Mouse (Mus musculus) intestine, postnatal 0 days (tissue): ENCODE measurements around the gene Scd3. TPM values are rescaled to one million over a fixed set of nuclear protein-coding genes. Genes with fewer than 3 reads are reported as not detected.

Source experiments
- ATAC-seq: fragments of 200-750 bp; cut with Nextera tagmentation; 2 replicates; pipeline ENCODE4 v1.8.0; 2017; ENCODE audit warnings: mild to moderate bottlenecking, moderate TSS enrichment, moderate library complexity
- H3K27ac ChIP-seq: fragments of 300-500 bp; sonication (generic); 2 replicates; pipeline ENCODE4 v1.5.1; 2014; ENCODE audit warnings: mild to moderate bottlenecking, low read depth, low read length, moderate library complexity
- H3K27me3 ChIP-seq: fragments of 300-500 bp; sonication (generic); replicated peaks from 2 replicates; pipeline ENCODE4 v1.6.1; 2014; ENCODE audit warnings: low read length, mixed read lengths; ENCODE audit not compliant: control insufficient read depth, insufficient read depth
- H3K36me3 ChIP-seq: fragments of 300-500 bp; sonication (generic); 2 replicates; pipeline ENCODE4 v1.6.1; 2014; ENCODE audit warnings: mild to moderate bottlenecking, moderate library complexity; ENCODE audit not compliant: control insufficient read depth, insufficient read depth
- H3K4me1 ChIP-seq: fragments of 300-500 bp; sonication (generic); replicated peaks from 2 replicates; pipeline ENCODE4 v1.6.1; 2014; ENCODE audit warnings: antibody characterized with exemption, low read length, mixed read lengths; ENCODE audit not compliant: control insufficient read depth, insufficient read depth
- H3K4me2 ChIP-seq: fragments of 300-500 bp; sonication (generic); replicated peaks from 2 replicates; pipeline ENCODE4 v1.6.1; 2014; ENCODE audit warnings: low read depth, mild to moderate bottlenecking, moderate library complexity
- H3K4me3 ChIP-seq: fragments of 300-500 bp; sonication (generic); 2 replicates; pipeline ENCODE4 v1.5.1; 2014; ENCODE audit warnings: low read depth, low read length
- H3K9ac ChIP-seq: fragments of 300-500 bp; sonication (generic); 2 replicates; pipeline ENCODE4 v1.6.1; 2014; ENCODE audit warnings: mild to moderate bottlenecking, low read depth, low read length
- H3K9me3 ChIP-seq: fragments of 300-500 bp; sonication (generic); 2 replicates; pipeline ENCODE4 v1.6.1; 2016; ENCODE audit warnings: mixed run types; ENCODE audit not compliant: control insufficient read depth
- CTCF ChIP-seq: sonication (generic); IDR thresholded peaks from 2 replicates; pipeline ENCODE4 v1.5.1; 2016; ENCODE audit warnings: low read depth, mild to moderate bottlenecking, control low read depth, antibody characterized with exemption, moderate library complexity
- WGBS: fragments of 180-500 bp; shearing (Covaris S2); extraction: QIAGEN DNeasy Blood & Tissue Kit; methylation state at CpG from one replicate; pipeline ENCODE4 v1.1.7; 2014; 5-methylcytosine and 5-hydroxymethylcytosine counted together
- polyA plus RNA-seq: library from polyadenylated mRNA; unstranded; fragments of >200 nt; fragmentation: Nextera tagmentation; extraction: Ambion mirVana; gene quantifications from 2 replicates; pipeline ENCODE4 v1.2.1, GENCODE M21; 2015

The Scd3 gene
- polyA plus RNA-seq, 1 experiment from 2014 or later, result not detected

- Histone ChIP-seq H3K27me3 (no peaks in the 10 kb centered on the region), H3K4me2 (no peak overlapping the region), H3K4me1 (no peaks in the 10 kb centered on the region), H3K9ac (no peak overlapping the region), H3K4me3 (no peak overlapping the region), H3K36me3 (no peaks in the 10 kb centered on the region), H3K9me3 (no peaks in the 10 kb centered on the region), H3K27ac (no peak overlapping the region)
- ATAC-seq, result no peak
- 87% methylated on average over 10 of the region's 10 CpGs for WGBS
- no peak for TF ChIP-seq CTCF
Measured at GRCm38 (mm10) chr19:44197053-44197852, 5.8 kb upstream of the Scd3 start.

GRCm38 (mm10) chr19:44198494-44198893, 4.6 kb upstream of the Scd3 start:
- ATAC-seq, result no peak
- no peaks in the 10 kb centered on the region for H3K4me1 ChIP-seq
- no peak overlapping the region for H3K4me3 ChIP-seq
- no peaks in the 10 kb centered on the region for H3K36me3 ChIP-seq
- WGBS, result 86% methylated on average over 6 of the region's 6 CpGs
- TF ChIP-seq CTCF, result no peak
- H3K9ac ChIP-seq, result no peak overlapping the region
- no peak overlapping the region for H3K4me2 ChIP-seq
- no peaks in the 10 kb centered on the region for H3K9me3 ChIP-seq
- no peaks in the 10 kb centered on the region for H3K27me3 ChIP-seq
- H3K27ac ChIP-seq, result no peak overlapping the region

- H3K27me3 ChIP-seq, result no peaks in the 10 kb centered on the region
- WGBS, result 80% methylated on average over 2 of the region's 2 CpGs
- H3K27ac ChIP-seq, result no peak overlapping the region
- no peak for ATAC-seq
- no peak overlapping the region for H3K4me2 ChIP-seq
- no peaks in the 10 kb centered on the region for H3K9me3 ChIP-seq
- TF ChIP-seq CTCF, result peak; percentile 56
- no peaks in the 10 kb centered on the region for H3K4me1 ChIP-seq
- H3K36me3 ChIP-seq, result no peaks in the 10 kb centered on the region
- no peak overlapping the region for H3K4me3 ChIP-seq
- no peak overlapping the region for H3K9ac ChIP-seq
Measured at GRCm38 (mm10) chr19:44198964-44199363, 4.1 kb upstream of the Scd3 start.

- Histone ChIP-seq H3K4me2 (no peak overlapping the region), H3K9me3 (no peaks in the 10 kb centered on the region), H3K9ac (no peak overlapping the region), H3K27me3 (no peaks in the 10 kb centered on the region), H3K4me3 (no peak overlapping the region), H3K27ac (no peak overlapping the region), H3K4me1 (no peaks in the 10 kb centered on the region), H3K36me3 (no peaks in the 10 kb centered on the region)
- peak; percentile 37 for TF ChIP-seq CTCF
- 71% methylated on average over 2 of the region's 2 CpGs for WGBS
- no peak for ATAC-seq
Measured at GRCm38 (mm10) chr19:44207079-44207478, 4.0 kb downstream of the Scd3 start.

- Histone ChIP-seq H3K4me3 (no peak overlapping the region), H3K27me3 (no peaks in the 10 kb centered on the region), H3K9ac (no peak overlapping the region), H3K36me3 (no peaks in the 10 kb centered on the region), H3K9me3 (no peaks in the 10 kb centered on the region), H3K27ac (no peak overlapping the region), H3K4me2 (no peak overlapping the region), H3K4me1 (no peaks in the 10 kb centered on the region)
- TF ChIP-seq CTCF, result no peak
- no peak for ATAC-seq
- WGBS, result 69% methylated on average over 12 of the region's 12 CpGs
Measured at GRCm38 (mm10) chr19:44215255-44215654, 12.2 kb downstream of the Scd3 start.

GRCm38 (mm10) chr19:44217958-44218525, 15.0 kb downstream of the Scd3 start:
- no peak overlapping the region for H3K9ac ChIP-seq
- H3K4me2 ChIP-seq, result no peak overlapping the region
- no peaks in the 10 kb centered on the region for H3K27me3 ChIP-seq
- ATAC-seq, result no peak
- H3K36me3 ChIP-seq, result no peaks in the 10 kb centered on the region
- TF ChIP-seq CTCF, result no peak
- no peaks in the 10 kb centered on the region for H3K9me3 ChIP-seq
- H3K4me1 ChIP-seq, result no peaks in the 10 kb centered on the region
- WGBS, result 56% methylated on average over 3 of the region's 3 CpGs
- H3K27ac ChIP-seq, result no peak overlapping the region
- H3K4me3 ChIP-seq, result no peak overlapping the region
